Mouse (Mus musculus) mature B cell (primary cell): ENCODE measurements around the gene Vmn1r38.
"Not testable (repeated sequence)": the region's sequence is repeated elsewhere in the genome, so short reads cannot be mapped to it uniquely, and the experiment has no call there.

Experiments
- in situ Hi-C: fragments of 300-500 bp; cut with MboI; formaldehyde crosslinking; loops from 2 replicates; pipeline ENCODE4 v1.14.3; 2019

Vmn1r38 gene

GRCm38 (mm10) chr6:66782527-66782926 is at the start of gene Vmn1r38:
Gene Vmn1r38, minus strand, starts transcription at chr6:66782627.
- in situ Hi-C loops, result not testable (repeated sequence)

GRCm38 (mm10) chr6:66810509-66810908 is 28.1 kb upstream of the Vmn1r38 start, which contains the start of gene Vmn1r39:
Gene Vmn1r39, minus strand, starts transcription at chr6:66810609.
- in situ Hi-C loops, result no loop called here

DNA sequence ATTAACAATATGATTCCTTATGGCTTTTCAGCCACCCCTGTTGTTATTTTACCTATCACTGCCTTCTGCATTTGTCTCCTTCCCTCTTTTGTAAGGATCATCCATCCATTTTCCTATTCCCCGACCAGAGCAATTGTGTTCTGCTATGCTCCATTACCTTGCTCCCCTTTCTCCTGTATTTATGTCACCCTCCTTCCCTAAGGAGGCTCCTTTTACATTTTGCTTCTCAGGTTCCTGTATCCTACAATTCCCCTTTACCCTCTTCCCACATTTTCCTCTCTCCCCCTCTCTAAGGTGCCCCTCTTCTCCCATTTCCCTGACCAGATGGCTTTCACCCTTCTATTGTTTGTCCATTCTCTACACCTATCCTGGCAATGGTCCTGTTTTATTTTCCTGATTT is 23.9 kb upstream of the Vmn1r38 start:
- in situ Hi-C loops, result no loop called here

- in situ Hi-C loops, result no loop called here
Observed at GRCm38 (mm10) chr6:66805713-66806112, 23.3 kb upstream of the Vmn1r38 start.

GRCm38 (mm10) chr6:66729082-66729481 is 53.3 kb downstream of the Vmn1r38 start, which contains the start of gene Vmn1r37:
Gene Vmn1r37, plus strand, starts transcription at chr6:66729382.
- in situ Hi-C loops, result not testable (repeated sequence)
